Mouse (Mus musculus): ENCODE measurements around the gene Dscam.

GRCm38 (mm10) chr16:97021496-97021895, 149.1 kb downstream of the Dscam start:
- TF ChIP-seq POLR2A (IDR thresholded peaks at IDR 0.05; ENCODE audit: insufficient read depth, low read length) (no peak), CTCF (IDR thresholded peaks at IDR 0.05; ENCODE audit: low read depth, low read length) (no peak)
